Mouse (Mus musculus) left cerebral cortex, adult 2 months (tissue): ENCODE data around the gene Shank3. TPM values are rescaled to one million over a fixed set of nuclear protein-coding genes. Genes with fewer than 3 reads are reported as not detected.

Source experiments
- DNase-seq, 2 experiments: peaks; one replicate each; pipeline ENCODE4 v3.0.0; 2021 to 2022; ENCODE audit warnings: low spot score in 2 of 2, mixed read lengths in 1 of 2; ENCODE audit errors: extremely low spot score in 1 of 2
- H3K27ac ChIP-seq: fragments of 200-600 bp; 2 replicates; pipeline ENCODE4 v1.8.1; 2022
- H3K4me3 ChIP-seq: fragments of 200-600 bp; 2 replicates; pipeline ENCODE4 v1.8.1; 2022
- CTCF ChIP-seq: fragments of 200-600 bp; IDR thresholded peaks from 2 replicates; pipeline ENCODE4 v1.8.1; 2022; ENCODE audit warnings: antibody characterized with exemption, mild to moderate bottlenecking, moderate library complexity
- intact Hi-C: fragments of 180-260 bp; cut with DNase I; formaldehyde crosslinking; loops from one replicate; pipeline ENCODE4 v1.15.1; 2025
- total RNA-seq, 2 experiments: library from RNA; stranded (reverse); gene quantifications; 2 replicates each; pipeline ENCODE4 v1.2.3; 2021

Gene Shank3
- total RNA-seq, 2 experiments from 2014 or later = 222 to 239 TPM

GRCm38 (mm10) chr15:89582494-89582893 is 83.1 kb downstream of the Shank3 start:
- DNase-seq = no peak
- TF ChIP-seq CTCF = no peak
- H3K4me3 ChIP-seq = no peak overlapping the region
- no peak overlapping the region for H3K27ac ChIP-seq
- intact Hi-C loops = no loop called here

GRCm38 (mm10) chr15:89585101-89585500 is 85.7 kb downstream of the Shank3 start:
- TF ChIP-seq CTCF = no peak
- intact Hi-C loops = no loop called here
- Histone ChIP-seq H3K4me3 (no peak overlapping the region), H3K27ac (no peak overlapping the region)
- no peak for DNase-seq

- TF ChIP-seq CTCF = no peak
- Histone ChIP-seq H3K27ac (no peak overlapping the region), H3K4me3 (no peak overlapping the region)
- no peak for DNase-seq
- intact Hi-C loops = no loop called here
These were observed 86.2 kb downstream of the Shank3 start for GRCm38 (mm10) chr15:89585631-89586030.

GRCm38 (mm10) chr15:89589146-89589545 is 89.7 kb downstream of the Shank3 start:
- DNase-seq = no peak
- TF ChIP-seq CTCF = no peak
- no peak overlapping the region for H3K4me3 ChIP-seq
- no peak overlapping the region for H3K27ac ChIP-seq
- intact Hi-C loops = no loop called here

- peak overlapping the region; percentile 86 for H3K27ac ChIP-seq
- no peak for TF ChIP-seq CTCF
- no peak for DNase-seq
- intact Hi-C loops = no loop called here
- peak overlapping the region; percentile 87 for H3K4me3 ChIP-seq
These were observed 91.9 kb downstream of the Shank3 start for GRCm38 (mm10) chr15:89591317-89591716.

- H3K4me3 ChIP-seq = peak within 1 kb of the TSS; percentile 87
- intact Hi-C loops = no loop called here
- peak within 1 kb of the TSS; percentile 86 for H3K27ac ChIP-seq
- peak; percentile 86 for DNase-seq
- TF ChIP-seq CTCF = peak; percentile 17
These were observed 92.5 kb downstream of the Shank3 start, which contains the start of gene Rabl2 for GRCm38 (mm10) chr15:89591723-89592455. TSS of gene Rabl2 (minus strand) at chr15:89591923.

GRCm38 (mm10) chr15:89592548-89592947 is 93.1 kb downstream of the Shank3 start:
- Histone ChIP-seq H3K4me3 (no peak overlapping the region), H3K27ac (no peak overlapping the region)
- TF ChIP-seq CTCF = no peak
- DNase-seq = no peak
- intact Hi-C loops = no loop called here

GRCm38 (mm10) chr15:89605822-89606570 is 106.6 kb downstream of the Shank3 start:
- intact Hi-C loops = loop anchor here (10.0 kb wide), 1 partner anchor 1319 kb away; no protein-coding TSS in a partner anchor
- TF ChIP-seq CTCF = peak; percentile 40

GRCm38 (mm10) chr15:89607480-89607879 is 108.1 kb downstream of the Shank3 start:
- Histone ChIP-seq H3K27ac (no peak overlapping the region), H3K4me3 (no peak overlapping the region)
- no peak for DNase-seq
- no peak for TF ChIP-seq CTCF
- intact Hi-C loops = loop anchor here (10.0 kb wide), 1 partner anchor 1317 kb away; no protein-coding TSS in a partner anchor

More at GRCm38 (mm10) chr15:89605822-89606570, 106.6 kb downstream of the Shank3 start:
- H3K27ac ChIP-seq = no peak overlapping the region
- DNase-seq = no peak
- H3K4me3 ChIP-seq = no peak overlapping the region

- intact Hi-C loops = loop anchor here (10.0 kb wide), 1 partner anchor 1317 kb away; no protein-coding TSS in a partner anchor
- H3K4me3 ChIP-seq = no peak overlapping the region
- DNase-seq = no peak
- no peak for TF ChIP-seq CTCF
- no peak overlapping the region for H3K27ac ChIP-seq
These were observed 108.5 kb downstream of the Shank3 start for GRCm38 (mm10) chr15:89607888-89608287.

Other genes with a start within 250 kb of the Shank3 start
- 100 to 1,000 TPM; 244 to 245 TPM for gene Sbf1, start 184.3 kb upstream of the Shank3 start, total RNA-seq
- gene Adm2, start 176.9 kb upstream of the Shank3 start, total RNA-seq = not detected
- gene Miox, start 165.2 kb upstream of the Shank3 start, total RNA-seq = not detected
- gene Lmf2, start 144.0 kb upstream of the Shank3 start, total RNA-seq = 10 to 100 TPM; 18.8 to 19.8 TPM
- 100 to 1,000 TPM; 108 TPM for gene Ncaph2, start 143.9 kb upstream of the Shank3 start, total RNA-seq
- 10 to 100 TPM; 28.5 to 29.1 TPM for gene Sco2, start 125.8 kb upstream of the Shank3 start, total RNA-seq
- 1 to 10 TPM in 1 of 2 experiments, under 1 TPM in 1; 0.77 to 2.1 TPM for gene Tymp, start 122.6 kb upstream of the Shank3 start, total RNA-seq
- gene Odf3b, start 120.3 kb upstream of the Shank3 start, total RNA-seq = 1 to 10 TPM; 1.1 to 1.8 TPM
- gene Klhdc7b, start 114.7 kb upstream of the Shank3 start, total RNA-seq = under 1 TPM; 0.35 to 0.72 TPM
- not detected for gene Syce3, start 89.1 kb upstream of the Shank3 start, total RNA-seq
- 1 to 10 TPM; 2.3 to 3.0 TPM for gene Cpt1b, start 73.8 kb upstream of the Shank3 start, total RNA-seq
- 1 to 10 TPM; 2.2 to 2.7 TPM for gene C730034F03Rik, start 70.0 kb upstream of the Shank3 start, total RNA-seq
- not detected for gene Gm44502, start 69.9 kb upstream of the Shank3 start, total RNA-seq
- 10 to 100 TPM; 42.5 to 45.2 TPM for gene Chkb, start 69.7 kb upstream of the Shank3 start, total RNA-seq
- 100 to 1,000 TPM; 227 to 234 TPM for gene Mapk8ip2, start 45.7 kb upstream of the Shank3 start, total RNA-seq
- 10 to 100 TPM; 32.0 to 33.0 TPM for gene Arsa, start 22.2 kb upstream of the Shank3 start, total RNA-seq
- 1 to 10 TPM in 1 of 2 experiments, under 1 TPM in 1; 0.58 to 1.7 TPM for gene Acr, start 68.7 kb downstream of the Shank3 start, total RNA-seq
- 10 to 100 TPM; 35.7 to 44.6 TPM for gene Rabl2, start 92.3 kb downstream of the Shank3 start, total RNA-seq